Mouse (Mus musculus) limb, embryonic 13.5 days (tissue): ENCODE data around the gene Lbp. TPM values are rescaled to one million over a fixed set of nuclear protein-coding genes. Genes with fewer than 3 reads are reported as not detected.
A peak's percentile ranks its signal among the peaks of the same experiment; 100 is the strongest.

ENCODE experiments used
- ATAC-seq: fragments of 200-750 bp; cut with Nextera tagmentation; 2 replicates; pipeline ENCODE4 v1.8.0; 2017; ENCODE audit warnings: low read depth, moderate number of reproducible peaks, moderate TSS enrichment; ENCODE audit not compliant: low FRiP score
- H3K27ac ChIP-seq: fragments of 300-500 bp; sonication (generic); 2 replicates; pipeline ENCODE4 v1.5.1; 2015; ENCODE audit warnings: inconsistent platforms, mild to moderate bottlenecking, moderate library complexity
- H3K27me3 ChIP-seq: fragments of 300-500 bp; sonication (generic); 2 replicates; pipeline ENCODE4 v1.6.1; 2015; ENCODE audit warnings: mild to moderate bottlenecking, inconsistent platforms
- H3K36me3 ChIP-seq: fragments of 300-500 bp; sonication (generic); 2 replicates; pipeline ENCODE4 v1.6.1; 2015; ENCODE audit warnings: inconsistent platforms, mild to moderate bottlenecking, moderate library complexity
- H3K4me1 ChIP-seq: fragments of 300-500 bp; sonication (generic); 2 replicates; pipeline ENCODE4 v1.6.1; 2015; ENCODE audit warnings: inconsistent platforms
- H3K4me2 ChIP-seq: fragments of 300-500 bp; sonication (generic); replicated peaks from 2 replicates; pipeline ENCODE4 v1.6.1; 2015; ENCODE audit warnings: inconsistent platforms, mild to moderate bottlenecking, moderate library complexity
- H3K4me3 ChIP-seq: fragments of 300-500 bp; sonication (generic); 2 replicates; pipeline ENCODE4 v1.5.1; 2015; ENCODE audit warnings: moderate library complexity, mild to moderate bottlenecking, inconsistent platforms
- H3K9ac ChIP-seq: fragments of 300-500 bp; sonication (generic); 2 replicates; pipeline ENCODE4 v1.6.1; 2015; ENCODE audit warnings: mild to moderate bottlenecking, inconsistent platforms
- H3K9me3 ChIP-seq: fragments of 300-500 bp; sonication (generic); 2 replicates; pipeline ENCODE4 v1.6.1; 2016; ENCODE audit warnings: inconsistent platforms
- WGBS: fragments of 180-500 bp; shearing (Covaris S2); methylation state at CpG from one replicate; pipeline ENCODE4 v1.1.7; 2015; 5-methylcytosine and 5-hydroxymethylcytosine counted together
- polyA plus RNA-seq: library from polyadenylated mRNA; unstranded; fragments of >200 nt; fragmentation: Nextera tagmentation; extraction: Ambion mirVana; gene quantifications from 2 replicates; pipeline ENCODE4 v1.2.1, GENCODE M21; 2015

The Lbp gene
- polyA plus RNA-seq, 1 experiment from 2014 or later, result 3.9 TPM

DNA sequence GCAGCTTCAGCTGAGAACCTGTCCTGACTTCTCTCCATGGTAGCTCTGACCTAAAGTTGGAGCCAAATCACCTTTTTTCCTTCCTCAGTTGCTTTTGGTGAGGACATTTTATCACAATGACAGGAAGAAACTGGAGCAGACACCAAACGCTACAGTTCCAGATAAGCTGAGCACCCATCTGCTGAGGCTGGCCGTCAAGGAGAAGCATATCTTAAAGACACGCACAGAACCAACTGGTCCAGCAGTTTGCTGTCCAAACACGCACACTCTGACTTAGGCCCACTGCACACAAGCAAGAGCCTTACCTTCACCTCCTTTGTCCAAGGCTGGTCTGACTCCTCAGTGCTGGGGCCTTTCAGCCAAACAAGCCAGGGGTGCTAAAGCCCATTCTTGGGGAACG, 61.4 kb downstream of the Lbp start:
- Histone ChIP-seq H3K4me2 (no peak overlapping the region), H3K27me3 (no peaks in the 10 kb centered on the region), H3K36me3 (no peaks in the 10 kb centered on the region), H3K4me3 (no peak overlapping the region), H3K9me3 (no peaks in the 10 kb centered on the region), H3K27ac (no peak overlapping the region), H3K9ac (no peak overlapping the region), H3K4me1 (no peaks in the 10 kb centered on the region)
- 91% methylated on average over 5 of the region's 5 CpGs for WGBS
- no peak for ATAC-seq

DNA sequence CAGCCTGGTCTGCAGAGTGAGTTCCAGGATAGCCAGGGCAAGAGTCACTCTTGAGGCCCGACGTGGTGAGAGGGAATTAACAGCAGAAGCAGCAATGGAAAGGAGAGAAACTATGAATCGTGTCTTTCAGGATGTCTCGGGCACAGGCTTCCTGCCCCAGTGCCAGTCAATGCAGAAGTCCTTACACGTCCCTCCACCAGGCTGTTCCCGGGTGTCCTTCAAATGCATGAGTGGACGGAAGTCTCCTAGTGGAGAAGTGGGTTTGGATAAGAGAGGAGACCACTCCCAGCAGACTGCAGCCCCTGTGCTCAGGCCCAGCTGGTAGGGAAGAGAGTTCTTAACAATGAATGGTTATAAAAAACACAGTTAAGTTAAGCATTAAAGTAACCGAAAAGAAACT, 62.0 kb downstream of the Lbp start:
- H3K4me2 ChIP-seq, result no peak overlapping the region
- peaks cover 6% of the 10 kb centered on the region for H3K27me3 ChIP-seq
- no peak overlapping the region for H3K27ac ChIP-seq
- H3K9ac ChIP-seq, result no peak overlapping the region
- no peaks in the 10 kb centered on the region for H3K36me3 ChIP-seq
- no peaks in the 10 kb centered on the region for H3K9me3 ChIP-seq
- no peak overlapping the region for H3K4me3 ChIP-seq
- 89% methylated on average over 8 of the region's 8 CpGs for WGBS
- no peaks in the 10 kb centered on the region for H3K4me1 ChIP-seq
- ATAC-seq, result no peak

DNA sequence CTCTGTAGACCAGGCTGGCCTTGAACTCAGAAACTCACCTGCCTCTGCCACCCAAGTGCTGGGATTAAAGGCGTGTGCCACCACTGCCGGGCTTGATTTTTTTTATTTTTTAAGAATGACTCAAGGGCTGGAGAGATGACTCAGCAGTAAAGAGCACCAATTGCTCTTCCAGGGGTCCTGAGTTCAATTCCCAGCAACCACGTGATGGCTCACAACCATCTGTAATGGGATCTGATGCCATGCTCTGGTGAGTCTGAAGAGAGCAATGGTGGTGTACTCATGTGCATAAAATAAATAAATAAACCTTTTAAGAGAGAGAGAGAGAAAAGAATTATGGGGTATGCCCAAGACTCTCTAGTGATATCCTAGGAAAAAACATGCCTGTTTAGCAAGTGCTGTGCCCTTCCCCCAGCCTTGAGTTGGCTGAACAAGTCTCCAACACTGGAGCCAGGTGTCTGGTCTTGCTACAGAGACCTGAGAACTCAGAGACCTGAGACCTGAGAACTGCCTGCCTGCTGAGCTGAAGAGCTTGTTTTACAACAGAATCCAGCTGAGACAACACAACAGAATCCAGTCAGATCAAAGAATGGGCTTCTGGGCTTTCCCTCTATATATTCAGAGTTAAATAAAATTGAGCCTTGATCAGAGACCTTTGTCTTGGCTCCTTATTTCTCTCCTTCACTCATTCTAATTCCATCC, 63.3 kb downstream of the Lbp start:
- H3K27me3 ChIP-seq, result peaks cover 20% of the 10 kb centered on the region
- no peak overlapping the region for H3K27ac ChIP-seq
- ATAC-seq, result no peak
- H3K4me1 ChIP-seq, result no peaks in the 10 kb centered on the region
- H3K4me3 ChIP-seq, result no peak overlapping the region
- no peak overlapping the region for H3K9ac ChIP-seq
- H3K4me2 ChIP-seq, result no peak overlapping the region
- H3K36me3 ChIP-seq, result no peaks in the 10 kb centered on the region
- H3K9me3 ChIP-seq, result no peaks in the 10 kb centered on the region
- WGBS, result 82% methylated on average over 3 of the region's 3 CpGs

DNA sequence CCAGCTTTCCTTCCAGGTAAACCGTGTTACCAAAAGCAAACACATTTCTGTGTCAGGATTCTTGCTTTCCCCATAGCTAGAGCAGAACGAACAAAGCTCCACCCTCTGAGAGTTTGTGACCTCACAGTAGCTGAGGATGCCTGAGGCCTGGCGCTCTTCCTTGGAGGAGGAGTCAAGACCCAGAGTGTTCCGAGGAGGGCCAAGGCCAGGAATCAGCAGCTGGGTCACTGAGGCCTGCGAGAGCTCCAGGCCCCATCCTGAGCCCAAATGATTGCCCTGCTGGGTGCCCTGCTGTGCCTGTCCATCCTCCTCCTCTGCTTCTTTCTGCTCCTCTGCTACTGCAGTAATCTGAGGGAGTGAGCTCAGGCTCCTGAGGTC, 63.9 kb downstream of the Lbp start:
- 0 out of 2 replicates have a peak, but pooled peaks cover 2% of the 10 kb centered on the region for H3K4me1 ChIP-seq
- H3K27me3 ChIP-seq, result peaks cover 25% of the 10 kb centered on the region
- H3K4me3 ChIP-seq, result no peak overlapping the region
- no peaks in the 10 kb centered on the region for H3K9me3 ChIP-seq
- no peak overlapping the region for H3K27ac ChIP-seq
- H3K9ac ChIP-seq, result no peak overlapping the region
- ATAC-seq, result no peak
- WGBS, result 10% methylated on average over 5 of the region's 5 CpGs
- no peaks in the 10 kb centered on the region for H3K36me3 ChIP-seq
- no peak overlapping the region for H3K4me2 ChIP-seq

DNA sequence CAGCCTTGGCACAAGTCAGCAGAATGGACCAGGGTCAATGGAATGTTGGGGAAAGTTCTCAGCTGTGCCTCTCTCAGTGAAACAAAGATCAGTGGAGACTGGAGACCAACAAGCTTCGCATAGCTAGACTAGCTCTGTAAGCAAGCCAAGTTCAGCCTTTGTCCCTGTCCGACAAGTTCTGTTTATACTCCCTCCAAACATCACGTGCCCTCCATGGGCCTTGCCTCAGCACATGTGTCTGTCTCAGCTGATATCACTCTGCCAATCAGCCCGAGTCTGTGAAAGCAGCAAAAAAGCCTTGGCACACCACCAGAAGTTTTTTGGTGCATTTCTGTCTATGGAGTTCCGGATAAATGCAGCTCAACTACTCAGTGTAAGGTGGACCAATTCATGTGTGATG, 66.8 kb downstream of the Lbp start:
- Histone ChIP-seq H3K4me3 (no peak overlapping the region), H3K9me3 (no peaks in the 10 kb centered on the region), H3K4me1 (0 out of 2 replicates have a peak, but pooled peaks cover 7% of the 10 kb centered on the region), H3K27ac (no peak overlapping the region), H3K36me3 (no peaks in the 10 kb centered on the region), H3K9ac (no peak overlapping the region), H3K27me3 (peaks cover 52% of the 10 kb centered on the region), H3K4me2 (no peak overlapping the region)
- WGBS, result 74% methylated on average over 5 of the region's 5 CpGs
- ATAC-seq, result no peak

DNA sequence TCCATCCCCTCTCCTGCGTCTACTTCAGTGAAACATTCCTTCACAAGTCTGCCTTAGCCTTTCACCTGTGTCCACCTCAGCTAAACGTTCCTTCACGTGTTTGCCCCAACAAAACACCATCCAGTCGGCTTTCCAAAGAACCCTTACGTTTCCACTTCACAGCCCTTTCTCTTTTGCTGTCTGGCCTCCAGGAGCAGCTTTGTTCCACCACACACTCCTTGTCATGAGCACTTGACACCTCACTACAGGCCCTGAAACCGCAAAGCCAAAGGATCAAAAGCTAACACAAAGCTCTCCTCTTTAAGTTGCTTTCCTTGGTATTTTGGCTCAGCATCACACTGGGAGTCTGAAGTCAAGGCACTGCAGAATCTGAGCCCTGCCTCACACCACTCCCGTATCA, 67.2 kb downstream of the Lbp start:
- no peak overlapping the region for H3K4me2 ChIP-seq
- ATAC-seq, result no peak
- WGBS, result 61% methylated on average over 7 of the region's 7 CpGs
- no peaks in the 10 kb centered on the region for H3K9me3 ChIP-seq
- no peaks in the 10 kb centered on the region for H3K36me3 ChIP-seq
- H3K27me3 ChIP-seq, result peaks cover 54% of the 10 kb centered on the region
- H3K4me1 ChIP-seq, result 0 out of 2 replicates have a peak, but pooled peaks cover 7% of the 10 kb centered on the region
- H3K9ac ChIP-seq, result no peak overlapping the region
- H3K4me3 ChIP-seq, result no peak overlapping the region
- H3K27ac ChIP-seq, result no peak overlapping the region

DNA sequence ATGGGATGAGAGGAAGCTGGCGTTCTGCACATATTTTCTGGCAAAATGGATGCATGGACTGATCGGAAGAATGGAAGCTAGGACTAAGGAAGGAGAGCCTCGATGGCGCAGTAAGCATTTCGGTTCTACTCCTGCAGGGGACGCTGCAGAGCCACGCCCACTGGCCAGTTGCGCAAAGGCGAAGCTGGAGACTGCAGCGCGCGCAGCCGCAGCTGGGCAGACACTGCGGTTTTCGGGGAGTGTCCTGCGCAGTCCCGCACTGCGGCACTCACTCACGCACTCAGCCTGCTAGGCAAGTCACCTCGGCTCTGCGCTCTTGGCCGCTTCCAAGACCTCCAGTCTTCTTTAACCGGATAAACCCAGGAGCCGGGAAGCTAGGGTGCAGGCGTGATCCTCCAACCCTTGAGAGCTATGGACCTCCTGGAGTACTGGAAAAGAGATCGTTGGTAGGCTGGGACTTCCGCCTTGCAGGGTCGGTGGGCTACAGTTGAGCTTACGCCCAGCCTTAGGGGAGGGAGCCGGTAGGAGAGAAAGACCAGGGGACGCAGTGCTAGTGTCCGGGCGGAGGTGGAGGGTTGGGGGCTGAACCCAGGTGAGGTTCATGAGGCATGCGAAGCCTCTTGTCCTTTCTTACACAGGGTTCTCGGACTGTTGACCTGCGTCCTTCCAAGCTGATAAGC, 69.3 kb downstream of the Lbp start, which contains the start of gene Snhg11:
Gene Snhg11 (plus strand): TSS at position 196 of the 680 bp plus-strand sequence.
- H3K4me1 ChIP-seq, result 0 out of 2 replicates have a peak, but pooled peaks cover 7% of the 10 kb centered on the region
- H3K27me3 ChIP-seq, result peaks cover 54% of the 10 kb centered on the region
- H3K9me3 ChIP-seq, result no peaks in the 10 kb centered on the region
- WGBS, result 1% methylated on average over 36 of the region's 36 CpGs
- H3K4me2 ChIP-seq, result peak within 1 kb of the TSS; percentile 71
- H3K36me3 ChIP-seq, result no peaks in the 10 kb centered on the region
- ATAC-seq, result 0 out of 2 replicates have a peak, but pooled peaks have one; percentile 38
- peak within 1 kb of the TSS; percentile 42 for H3K4me3 ChIP-seq
- no peak within 1 kb of the TSS for H3K27ac ChIP-seq
- peak within 1 kb of the TSS; percentile 14 for H3K9ac ChIP-seq

DNA sequence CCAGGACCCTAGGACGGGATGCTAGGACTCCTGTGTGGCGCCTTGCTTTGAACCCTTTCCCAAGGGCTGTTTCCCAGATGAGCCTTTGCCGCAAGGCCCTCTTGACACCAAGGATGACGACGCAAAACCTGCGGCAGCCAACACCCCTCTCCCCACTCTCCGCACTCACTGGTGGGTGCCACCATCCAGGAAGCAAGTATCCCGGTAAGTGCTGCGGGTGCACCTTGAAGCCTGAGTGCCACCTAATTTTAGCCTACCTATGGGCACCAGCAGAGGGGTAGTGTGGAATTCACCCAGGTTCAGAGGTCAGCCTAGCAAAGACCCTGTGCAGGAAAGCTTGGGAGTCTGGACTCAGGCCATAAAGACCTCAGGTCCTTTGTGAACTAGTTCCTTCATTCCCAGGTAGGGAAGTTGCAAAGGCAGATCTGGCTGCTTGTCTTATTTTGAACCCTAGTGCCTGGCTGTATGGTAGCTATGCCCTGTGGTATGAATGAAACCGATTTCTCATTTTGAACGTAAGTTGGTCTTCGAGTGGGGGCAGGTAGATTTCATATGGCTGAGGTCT, 69.9 kb downstream of the Lbp start:
- no peak overlapping the region for H3K9ac ChIP-seq
- H3K27ac ChIP-seq, result no peak overlapping the region
- no peaks in the 10 kb centered on the region for H3K36me3 ChIP-seq

DNA sequence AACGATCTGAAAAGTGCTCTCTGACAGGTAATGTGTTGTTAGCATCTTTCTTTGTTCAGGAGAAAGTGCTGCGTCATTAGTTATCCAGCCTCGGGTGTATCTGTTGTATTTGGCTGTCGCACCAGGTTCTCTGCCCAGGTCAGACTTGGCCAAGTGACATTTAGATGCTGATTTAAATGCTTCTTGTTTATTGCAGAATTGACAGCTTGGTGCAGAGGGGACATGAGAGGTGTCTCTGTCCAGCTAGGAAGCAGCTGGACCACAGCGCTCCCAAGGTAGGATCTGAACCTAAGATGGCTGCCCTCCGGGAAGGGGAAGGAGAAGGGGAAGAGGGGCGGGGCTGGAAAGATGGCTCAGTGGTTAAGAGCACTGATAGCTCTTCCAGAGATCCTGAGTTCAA, 70.5 kb downstream of the Lbp start:
- 0 out of 2 replicates have a peak, but pooled peaks cover 7% of the 10 kb centered on the region for H3K4me1 ChIP-seq
- H3K27me3 ChIP-seq, result peaks cover 54% of the 10 kb centered on the region

More for the DNA sequence above, 69.9 kb downstream of the Lbp start:
- Histone ChIP-seq H3K27me3 (peaks cover 54% of the 10 kb centered on the region), H3K4me3 (peak overlapping the region; percentile 42), H3K4me1 (0 out of 2 replicates have a peak, but pooled peaks cover 7% of the 10 kb centered on the region), H3K9me3 (no peaks in the 10 kb centered on the region), H3K4me2 (peak overlapping the region; percentile 71)
- no peak for ATAC-seq
- 26% methylated on average over 12 of the region's 12 CpGs for WGBS

DNA sequence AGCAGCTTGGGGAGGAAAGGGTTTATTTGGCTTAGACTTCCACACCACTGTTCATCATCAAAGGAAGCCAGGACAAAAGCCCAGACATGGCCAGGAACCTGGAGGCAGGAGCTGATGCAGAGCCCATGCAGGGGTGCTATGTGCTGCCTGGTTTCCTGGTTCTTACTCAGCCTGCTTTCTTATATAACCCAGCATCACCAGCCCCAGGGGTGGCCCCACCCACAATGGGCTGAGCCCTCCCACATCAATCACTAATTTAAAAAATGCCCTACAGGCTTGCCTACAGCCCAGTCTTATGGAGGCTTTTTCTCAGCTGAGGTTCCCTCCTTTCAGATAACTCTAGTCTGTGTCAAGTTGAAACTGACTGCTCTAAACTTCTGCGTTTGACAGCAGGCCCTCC, 71.5 kb downstream of the Lbp start:
- 83% methylated on average over 1 of the region's 1 CpGs for WGBS
- H3K27ac ChIP-seq, result no peak overlapping the region
- no peaks in the 10 kb centered on the region for H3K9me3 ChIP-seq
- no peak overlapping the region for H3K4me2 ChIP-seq
- peaks cover 52% of the 10 kb centered on the region for H3K27me3 ChIP-seq
- H3K9ac ChIP-seq, result no peak overlapping the region
- no peaks in the 10 kb centered on the region for H3K36me3 ChIP-seq
- ATAC-seq, result no peak; the same call in 1 of the 2 replicates
- no peak overlapping the region for H3K4me3 ChIP-seq
- 0 out of 2 replicates have a peak, but pooled peaks cover 7% of the 10 kb centered on the region for H3K4me1 ChIP-seq

More for the DNA sequence above, 70.5 kb downstream of the Lbp start:
- no peak overlapping the region for H3K4me2 ChIP-seq
- 74% methylated on average over 7 of the region's 7 CpGs for WGBS
- H3K36me3 ChIP-seq, result no peaks in the 10 kb centered on the region
- no peaks in the 10 kb centered on the region for H3K9me3 ChIP-seq
- H3K4me3 ChIP-seq, result no peak overlapping the region
- ATAC-seq, result no peak
- no peak overlapping the region for H3K27ac ChIP-seq
- no peak overlapping the region for H3K9ac ChIP-seq

DNA sequence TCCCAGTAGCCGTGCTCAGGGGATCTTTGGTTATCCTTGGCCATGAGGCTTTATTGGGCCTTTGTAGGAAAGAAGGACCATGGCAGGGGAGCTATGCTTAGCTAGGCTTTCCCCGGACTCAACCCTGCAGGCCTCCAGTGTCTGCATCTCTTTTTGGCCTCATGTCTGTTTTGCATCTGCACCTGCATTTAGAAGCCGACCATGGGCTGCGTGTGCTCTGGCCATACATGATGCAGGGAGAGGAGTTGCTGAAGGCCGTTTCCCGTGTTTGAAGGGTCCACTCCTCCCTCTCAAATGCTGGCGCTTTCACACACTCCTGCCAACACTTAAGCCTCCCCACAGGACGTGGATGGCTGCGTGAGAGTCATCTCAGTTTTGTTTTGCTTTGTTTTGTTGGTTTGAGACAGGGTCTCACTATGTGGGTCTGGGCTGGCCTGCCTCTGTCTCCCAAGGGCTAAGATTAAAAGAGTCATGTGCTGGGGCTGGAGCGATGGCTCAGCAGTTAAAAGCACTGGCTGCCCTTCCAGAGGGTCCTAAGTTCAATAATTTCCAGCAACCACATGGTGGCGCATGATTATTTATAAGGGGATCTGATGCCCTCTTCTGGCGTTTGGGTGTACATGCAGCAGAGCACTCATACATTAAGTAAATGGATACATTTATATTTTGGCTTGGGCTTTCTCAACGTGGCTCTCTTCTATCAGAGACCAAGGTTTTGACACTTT, 73.2 kb downstream of the Lbp start:
- peaks cover 35% of the 10 kb centered on the region for H3K27me3 ChIP-seq
- H3K4me3 ChIP-seq, result no peak overlapping the region
- 41% methylated on average over 13 of the region's 13 CpGs for WGBS
- ATAC-seq, result no peak
- no peak overlapping the region for H3K4me2 ChIP-seq
- 0 out of 2 replicates have a peak, but pooled peaks cover 7% of the 10 kb centered on the region for H3K4me1 ChIP-seq
- no peak overlapping the region for H3K9ac ChIP-seq
- H3K27ac ChIP-seq, result no peak overlapping the region
- no peaks in the 10 kb centered on the region for H3K36me3 ChIP-seq
- no peaks in the 10 kb centered on the region for H3K9me3 ChIP-seq
